Mouse (Mus musculus) embryonic fibroblast, embryonic 13.5 days (primary cell): Measurements from ENCODE around the gene H2-Q10. TPM values are rescaled to one million over a fixed set of nuclear protein-coding genes. Genes with fewer than 3 reads are reported as not detected.
"Not testable (repeated sequence)": the region's sequence is repeated elsewhere in the genome, so short reads cannot be mapped to it uniquely, and the experiment has no call there.

Source experiments
- H3K27ac ChIP-seq: 2 replicates; pipeline ENCODE4 v1.5.1; 2012; ENCODE audit warnings: low read length, control low read depth, inconsistent platforms; ENCODE audit not compliant: insufficient read depth
- H3K4me1 ChIP-seq: 2 replicates; pipeline ENCODE4 v1.6.1; 2011; ENCODE audit warnings: low read length; ENCODE audit not compliant: control insufficient read depth, insufficient read depth
- H3K4me3 ChIP-seq: 2 replicates; pipeline ENCODE4 v1.5.1; 2011; ENCODE audit warnings: mild to moderate bottlenecking, control low read depth, low read length; ENCODE audit not compliant: insufficient read depth
- CTCF ChIP-seq: IDR thresholded peaks from 2 replicates; pipeline ENCODE4 v1.5.1; 2011; ENCODE audit warnings: mild to moderate bottlenecking, control low read depth, low read length, moderate library complexity, borderline replicate concordance; ENCODE audit not compliant: insufficient read depth
- POLR2A ChIP-seq: IDR thresholded peaks from 2 replicates; pipeline ENCODE4 v1.6.1; 2011; ENCODE audit warnings: low read depth, mild to moderate bottlenecking, control low read depth, low read length, moderate library complexity
- polyA plus RNA-seq: library from polyadenylated mRNA; stranded (reverse); fragments of >200 nt; gene quantifications from 2 replicates; pipeline ENCODE4 v1.2.4, GENCODE M21; 2011; ENCODE audit warnings: low read depth; ENCODE audit not compliant: missing spikeins, insufficient read length

Gene H2-Q10
- polyA plus RNA-seq, 1 experiment: not detected

DNA sequence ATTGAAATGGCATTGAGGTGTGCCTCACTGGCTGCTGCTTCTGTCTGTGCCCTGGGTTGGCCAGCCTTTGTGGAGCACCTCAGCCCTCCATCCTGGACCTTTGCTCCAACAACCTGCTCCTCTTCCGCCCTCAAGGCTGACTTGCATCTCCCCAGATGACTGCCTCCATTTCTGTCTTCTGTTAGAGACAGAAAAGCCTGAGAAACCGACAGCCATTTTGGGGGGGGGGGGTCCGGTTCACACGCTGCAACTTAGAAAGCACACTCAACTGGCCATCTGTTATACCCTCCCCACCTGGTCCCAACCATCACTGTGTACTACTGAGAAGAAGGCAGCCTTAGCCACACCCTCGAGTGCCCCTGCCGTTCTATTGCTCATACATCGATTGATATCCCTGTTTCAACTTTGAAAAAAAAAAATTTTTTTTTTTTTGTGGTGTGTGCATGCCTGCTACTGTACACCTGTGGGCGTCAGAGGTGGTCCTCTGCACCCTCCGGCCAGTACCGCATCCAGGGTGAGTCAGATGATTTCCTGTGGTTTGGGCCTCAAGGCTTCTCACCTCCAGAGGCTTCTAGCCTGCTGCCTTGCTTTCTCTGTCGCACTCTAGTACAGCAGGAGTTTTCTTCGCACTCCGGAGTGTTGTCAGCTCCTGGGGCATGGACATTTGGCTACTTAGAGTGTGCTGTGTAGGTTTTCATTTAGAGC, 37.8 kb downstream of the H2-Q10 start:
- Histone ChIP-seq H3K27ac (no peak overlapping the region), H3K4me3 (no peak overlapping the region), H3K4me1 (no peaks in the 10 kb centered on the region)
- TF ChIP-seq POLR2A: no peak
- TF ChIP-seq CTCF: no peak

DNA sequence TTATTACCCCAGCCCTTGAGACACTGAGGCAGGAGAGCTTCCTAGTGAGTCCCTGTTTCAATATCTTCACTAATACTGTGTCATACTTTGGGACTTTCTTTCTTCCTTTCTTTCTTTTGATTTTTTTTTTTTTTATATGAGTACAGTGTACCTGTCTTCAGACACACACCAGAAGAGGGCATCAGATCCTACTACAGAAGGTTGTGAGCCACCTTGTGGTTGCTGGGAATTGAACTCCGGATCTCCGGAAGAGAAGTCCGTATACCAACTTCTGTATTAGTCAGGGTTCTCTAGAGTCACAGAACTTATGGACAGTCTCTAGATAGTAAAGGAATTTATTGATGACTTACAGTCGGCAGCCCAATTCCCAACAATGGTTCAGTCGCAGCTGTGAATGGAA, 38.4 kb downstream of the H2-Q10 start:
- not testable (repeated sequence) for H3K4me3 ChIP-seq

DNA sequence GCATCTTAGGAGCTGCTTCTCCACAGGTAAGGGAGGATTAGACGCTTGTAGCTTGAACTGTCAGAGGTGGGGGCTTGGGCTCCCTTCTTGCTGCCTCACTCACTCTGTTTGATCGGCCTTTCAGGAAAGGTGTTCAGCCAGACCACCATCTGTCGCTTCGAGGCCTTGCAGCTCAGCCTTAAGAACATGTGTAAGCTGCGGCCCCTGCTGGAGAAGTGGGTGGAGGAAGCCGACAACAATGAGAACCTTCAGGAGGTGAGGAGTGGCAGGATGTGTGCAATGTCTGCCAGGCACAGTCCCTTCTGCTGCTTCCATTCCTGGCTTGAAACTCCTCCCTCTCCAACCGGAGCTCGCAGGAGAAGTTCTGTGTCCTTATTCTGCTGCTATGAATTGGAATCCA, 39.4 kb downstream of the H2-Q10 start:
- TF ChIP-seq CTCF (peak; percentile 54; the same call in 1 of the 2 replicates), POLR2A (no peak)
- no peak overlapping the region for H3K4me3 ChIP-seq
- no peak overlapping the region for H3K27ac ChIP-seq
- peaks cover 3% of the 10 kb centered on the region; the same call in 1 of the 2 replicates for H3K4me1 ChIP-seq

More for the DNA sequence above, 38.4 kb downstream of the H2-Q10 start:
- H3K4me1 ChIP-seq, H3K27ac ChIP-seq: not testable (repeated sequence)

DNA sequence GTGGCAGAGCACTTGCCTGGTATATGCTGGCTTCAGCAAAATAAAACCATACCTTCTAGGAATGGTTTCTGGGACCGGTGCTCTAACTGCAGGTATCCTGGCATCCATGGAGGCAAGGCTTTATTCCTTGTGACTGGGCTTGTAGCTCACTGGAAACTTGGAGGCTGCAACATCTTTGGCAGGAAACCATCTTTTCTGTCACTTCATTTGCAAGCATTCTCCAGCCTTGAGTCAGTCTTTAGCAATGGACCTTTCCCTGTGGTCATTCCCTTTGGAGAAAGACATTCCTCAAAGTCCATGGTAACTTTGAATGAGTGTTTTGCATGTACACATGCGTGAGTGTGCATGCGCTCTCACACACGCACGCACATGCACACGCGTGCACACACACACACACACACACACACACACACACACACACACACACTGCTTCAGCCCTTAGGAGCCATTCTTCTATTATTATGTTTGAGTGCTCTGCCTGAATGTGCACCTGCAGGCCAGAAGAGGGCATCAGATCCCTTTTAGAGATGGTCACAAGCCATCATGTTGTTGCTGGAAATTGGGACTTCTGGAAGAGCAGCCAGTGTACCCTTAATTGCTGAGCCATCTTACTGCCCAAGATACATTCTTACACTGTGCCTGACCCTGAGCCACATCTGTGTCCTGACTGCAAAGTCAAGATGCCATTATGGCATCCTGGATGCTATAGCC, 43.2 kb downstream of the H2-Q10 start:
- no peak overlapping the region for H3K4me3 ChIP-seq
- H3K27ac ChIP-seq: no peak overlapping the region
- H3K4me1 ChIP-seq: peaks cover 17% of the 10 kb centered on the region
- no peak for TF ChIP-seq POLR2A
- TF ChIP-seq CTCF: peak; percentile 17; the same call in 1 of the 2 replicates

DNA sequence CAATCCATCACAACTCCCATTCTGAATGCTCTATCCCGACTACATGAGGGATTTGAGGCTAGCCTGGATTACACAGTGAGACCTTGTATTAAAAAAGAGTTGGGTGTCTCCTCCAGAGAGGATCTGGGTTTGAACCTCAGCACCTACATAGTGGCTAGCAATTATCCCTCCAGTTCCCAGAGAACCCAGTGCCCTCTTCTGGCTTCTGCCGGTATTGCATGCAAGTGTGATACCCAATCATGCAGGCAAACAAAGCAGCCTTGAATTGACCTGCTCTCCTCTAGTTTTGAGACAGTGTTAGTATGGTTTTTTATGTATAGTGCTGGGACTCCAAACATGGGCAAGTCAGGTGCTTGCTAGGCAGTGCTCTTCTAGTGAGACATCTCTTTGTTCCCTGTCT, 44.0 kb downstream of the H2-Q10 start:
- peaks cover 18% of the 10 kb centered on the region for H3K4me1 ChIP-seq
- no peak overlapping the region for H3K4me3 ChIP-seq
- TF ChIP-seq POLR2A (no peak), CTCF (peak; percentile 14; the same call in 1 of the 2 replicates)
- H3K27ac ChIP-seq: no peak overlapping the region

DNA sequence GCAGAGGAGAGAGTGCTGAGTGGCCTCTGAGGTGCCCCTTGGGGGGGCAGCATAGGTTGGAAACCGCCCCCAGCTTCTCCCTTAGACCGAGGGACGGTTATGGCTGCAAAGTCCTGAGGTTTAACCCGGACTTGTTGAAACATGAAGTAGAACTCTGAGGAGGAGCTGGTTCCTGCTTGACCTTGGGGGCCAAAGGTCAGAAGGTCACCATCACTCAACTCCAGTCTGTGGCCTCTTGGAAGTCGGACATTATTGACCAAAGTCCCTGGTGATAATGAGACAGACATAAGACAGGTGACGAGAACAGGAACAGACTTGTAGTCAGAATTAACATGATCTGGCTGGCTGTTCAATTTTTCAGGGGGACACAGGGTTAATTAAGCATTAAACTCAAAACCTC, 44.9 kb downstream of the H2-Q10 start:
- H3K4me3 ChIP-seq: 0 out of 2 replicates have a peak overlapping the region, but pooled peaks have one; percentile 23
- TF ChIP-seq CTCF: no peak
- no peak for TF ChIP-seq POLR2A

DNA sequence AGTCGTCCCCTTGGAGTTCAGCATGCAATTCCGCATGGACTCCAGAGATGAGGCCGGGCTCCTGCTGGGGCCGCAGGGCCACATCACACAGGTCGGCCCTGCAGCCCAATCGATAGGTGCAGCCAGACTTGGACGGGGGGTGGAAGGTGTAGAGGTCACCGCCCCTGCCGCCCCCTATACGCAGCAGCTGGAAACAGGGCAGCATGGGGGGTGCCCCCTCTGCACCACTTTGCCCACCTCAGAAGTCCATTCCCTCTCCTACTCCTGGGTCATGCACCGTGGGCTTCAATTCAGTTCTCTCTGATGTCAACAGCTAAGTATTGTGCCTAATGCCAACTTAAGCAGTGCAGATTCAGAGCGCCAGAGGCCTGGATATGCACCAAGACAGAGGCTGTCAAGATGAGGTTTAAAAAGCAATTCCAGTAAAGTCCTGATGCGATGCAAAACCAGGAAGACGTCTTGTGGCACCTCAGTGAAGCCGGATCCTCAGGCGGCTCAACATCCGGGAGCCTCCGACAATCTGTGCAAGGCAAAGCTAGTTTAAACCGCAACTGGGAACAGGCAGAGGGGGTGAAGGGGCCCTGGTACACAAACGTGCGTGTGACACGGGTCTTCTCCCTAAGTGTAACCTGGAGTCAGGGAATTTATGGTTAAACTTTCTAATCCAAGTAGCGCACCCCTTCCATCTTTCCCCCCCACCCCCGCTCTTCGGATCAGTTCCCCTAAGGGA, 46.2 kb downstream of the H2-Q10 start:
- no peak overlapping the region for H3K27ac ChIP-seq
- peak overlapping the region; percentile 62 for H3K4me3 ChIP-seq
- H3K4me1 ChIP-seq: peaks cover 18% of the 10 kb centered on the region
- 0 out of 2 replicates have a peak, but pooled peaks have one; percentile 13 for TF ChIP-seq POLR2A
- TF ChIP-seq CTCF: no peak

More for the DNA sequence above, 44.9 kb downstream of the H2-Q10 start:
- Histone ChIP-seq H3K27ac (no peak overlapping the region), H3K4me1 (peaks cover 18% of the 10 kb centered on the region)

DNA sequence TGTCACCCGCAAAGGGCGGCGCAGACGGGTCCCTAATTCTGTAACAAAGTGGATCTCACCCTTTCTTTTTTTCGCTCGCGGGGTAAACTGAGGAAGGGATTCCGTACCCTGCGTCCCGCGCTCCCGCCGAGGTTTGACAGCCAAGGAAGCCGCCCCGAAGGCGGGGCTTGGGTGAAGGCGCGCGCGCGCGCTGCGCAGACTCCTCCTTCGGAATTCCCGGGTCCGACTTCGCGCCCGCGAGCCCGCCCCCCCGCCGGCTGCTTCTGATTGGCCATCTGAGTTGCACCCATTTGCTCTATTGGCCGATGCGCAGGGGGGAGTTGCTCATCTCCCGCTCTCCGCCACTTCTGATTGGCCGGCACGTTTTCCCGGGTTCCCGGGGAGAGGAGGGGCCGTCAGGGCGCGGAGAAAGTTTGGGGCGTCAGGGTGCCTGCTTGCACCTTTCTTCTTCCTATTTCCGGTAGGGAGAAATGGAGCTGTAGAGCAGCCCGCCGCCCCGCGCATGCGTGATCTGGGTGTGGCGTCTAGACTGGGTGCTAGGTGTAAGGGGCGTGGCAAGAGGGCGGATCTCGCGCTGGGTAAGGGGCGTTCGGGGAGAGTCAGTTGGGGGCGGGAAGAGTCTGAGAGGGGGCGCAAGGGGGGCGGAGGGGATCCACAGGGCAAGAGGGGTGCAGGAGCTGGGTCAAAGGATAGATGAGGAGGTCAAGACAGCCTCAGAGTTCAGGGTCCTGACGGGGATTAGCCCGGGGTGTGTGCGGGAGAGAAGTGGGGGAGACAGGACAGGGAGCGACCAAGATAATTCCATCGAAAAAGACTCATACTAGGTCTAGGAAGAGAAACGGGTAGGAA, 47.0 kb downstream of the H2-Q10 start, which contains the start of the genes Tcf19 and Cchcr1:
Gene Tcf19, minus strand, starts transcription at position 173 of the 849 bp plus-strand sequence.
Gene Cchcr1, plus strand, starts transcription at position 449 of the 849 bp plus-strand sequence.
- TF ChIP-seq CTCF: no peak
- TF ChIP-seq POLR2A: peak; percentile 54
- peak within 1 kb of the TSS; percentile 48 for H3K27ac ChIP-seq
- peak within 1 kb of the TSS; percentile 62 for H3K4me3 ChIP-seq
- peaks cover 18% of the 10 kb centered on the region for H3K4me1 ChIP-seq

DNA sequence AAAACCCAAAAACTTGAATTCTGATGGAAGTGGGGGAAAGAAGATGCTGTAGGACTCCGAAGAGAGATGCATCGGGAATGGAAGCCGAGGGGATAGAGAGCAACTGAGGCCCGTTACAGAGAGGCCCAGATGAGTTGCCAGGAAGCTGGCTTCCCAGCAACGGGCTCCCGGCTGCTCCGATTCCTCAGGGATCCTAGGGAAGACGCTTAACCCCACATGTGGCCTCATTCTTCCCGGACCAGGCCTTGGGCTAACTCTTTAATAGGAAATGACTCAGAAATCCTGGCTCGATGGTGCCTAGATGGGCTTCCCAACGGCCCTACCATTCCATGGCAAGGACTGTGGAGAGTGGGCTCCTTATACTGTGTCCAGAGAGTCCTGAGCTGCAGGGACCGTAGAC, 47.6 kb downstream of the H2-Q10 start:
- Histone ChIP-seq H3K4me3 (peak overlapping the region; percentile 55), H3K27ac (peak overlapping the region; percentile 48), H3K4me1 (peaks cover 18% of the 10 kb centered on the region)
- TF ChIP-seq POLR2A: no peak
- no peak for TF ChIP-seq CTCF

Other genes starting within 250 kb of the H2-Q10 start
- not detected in 2 replicates for gene Gm16181, start 249.3 kb upstream of the H2-Q10 start, polyA plus RNA-seq
- 2.0 and 3.7 TPM in 2 replicates for gene Atp6v1g2, start 236.4 kb upstream of the H2-Q10 start, polyA plus RNA-seq
- gene Nfkbil1, start 234.3 kb upstream of the H2-Q10 start, polyA plus RNA-seq: 7.9 and 10.1 TPM in 2 replicates
- 182 and 227 TPM in 2 replicates for gene Ddx39b, start 228.3 kb upstream of the H2-Q10 start, polyA plus RNA-seq
- gene H2-D1, start 207.4 kb upstream of the H2-Q10 start, polyA plus RNA-seq: 98.1 and 108 TPM in 2 replicates
- gene H2-Q1, start 149.7 kb upstream of the H2-Q10 start, polyA plus RNA-seq: not detected in 2 replicates
- gene H2-Q2, start 127.8 kb upstream of the H2-Q10 start, polyA plus RNA-seq: not detected in 2 replicates
- 6.7 and 13.7 TPM in 2 replicates for gene H2-Q4, start 90.5 kb upstream of the H2-Q10 start, polyA plus RNA-seq
- gene H2-Q6, start 45.2 kb upstream of the H2-Q10 start, polyA plus RNA-seq: 0.28 and 0.32 TPM in 2 replicates
- gene H2-Q7, start 30.9 kb upstream of the H2-Q10 start, polyA plus RNA-seq: 0.57 and 1.8 TPM in 2 replicates
- gene Pou5f1, start 35.9 kb downstream of the H2-Q10 start, polyA plus RNA-seq: 0.39 TPM in 1 of 2 replicates, not detected in the other
- 25.5 and 30.6 TPM in 2 replicates for gene Tcf19, start 46.7 kb downstream of the H2-Q10 start, polyA plus RNA-seq
- 18.6 and 22.8 TPM in 2 replicates for gene Cchcr1, start 47.0 kb downstream of the H2-Q10 start, polyA plus RNA-seq
- gene Psors1c2, start 63.1 kb downstream of the H2-Q10 start, polyA plus RNA-seq: 0.63 TPM in 1 of 2 replicates, not detected in the other
- 19.8 and 28.6 TPM in 2 replicates for gene Cdsn, start 82.0 kb downstream of the H2-Q10 start, polyA plus RNA-seq
- not detected in 2 replicates for gene 2300002M23Rik, start 97.4 kb downstream of the H2-Q10 start, polyA plus RNA-seq
- gene Sfta2, start 131.5 kb downstream of the H2-Q10 start, polyA plus RNA-seq: not detected in 2 replicates
- gene Gm9573, start 156.5 kb downstream of the H2-Q10 start, polyA plus RNA-seq: not detected in 2 replicates
- gene Mucl3, start 173.6 kb downstream of the H2-Q10 start, polyA plus RNA-seq: 0.18 and 0.19 TPM in 2 replicates
- 12.3 and 14.3 TPM in 2 replicates for gene Vars2, start 197.5 kb downstream of the H2-Q10 start, polyA plus RNA-seq
- gene Gtf2h4, start 203.7 kb downstream of the H2-Q10 start, polyA plus RNA-seq: 28.7 and 40.5 TPM in 2 replicates
- gene Ddr1, start 234.5 kb downstream of the H2-Q10 start, polyA plus RNA-seq: 42.9 and 46.3 TPM in 2 replicates